Mouse (Mus musculus): Measurements from ENCODE around the gene Meox2. TPM values are rescaled to one million over a fixed set of nuclear protein-coding genes. Genes with fewer than 3 reads are reported as not detected.

The Meox2 gene
- not detected for polyA plus RNA-seq (2017; shearing (Covaris generic))

DNA sequence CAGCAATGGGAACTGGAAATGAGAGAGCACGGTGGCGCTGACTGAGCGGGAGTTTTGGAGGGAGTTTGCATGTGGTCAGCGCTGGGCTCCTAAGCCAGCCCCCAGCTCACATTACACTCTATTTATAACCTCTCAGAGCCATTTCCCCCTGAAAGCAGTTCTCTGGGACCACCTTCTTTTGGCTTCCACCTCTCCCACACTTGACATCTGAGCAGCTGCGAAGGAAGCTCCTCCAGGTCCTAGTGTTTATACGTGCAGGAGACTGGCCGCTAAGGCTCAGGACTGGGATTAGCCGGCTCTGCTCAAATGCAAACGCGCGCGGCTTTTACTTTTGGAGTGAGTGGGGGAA is at the start of gene Meox2:
Gene Meox2, plus strand, starts transcription at position 151 of the 349 bp plus-strand sequence.

Other genes starting within 250 kb of the Meox2 start
- gene Agmo, start 133.1 kb downstream of the Meox2 start, polyA plus RNA-seq (2017; shearing (Covaris generic)), result under 1 TPM in 1 of 2 experiments, not detected in 1; 0.44 TPM

Data from activated CD4-positive, CD25-positive, alpha-beta regulatory T cell (primary cell).